Mouse (Mus musculus): ENCODE results near the gene H2-Ob.
"Not testable (repeated sequence)": the region's sequence is repeated elsewhere in the genome, so short reads cannot be mapped to it uniquely, and the experiment has no call there.

DNA sequence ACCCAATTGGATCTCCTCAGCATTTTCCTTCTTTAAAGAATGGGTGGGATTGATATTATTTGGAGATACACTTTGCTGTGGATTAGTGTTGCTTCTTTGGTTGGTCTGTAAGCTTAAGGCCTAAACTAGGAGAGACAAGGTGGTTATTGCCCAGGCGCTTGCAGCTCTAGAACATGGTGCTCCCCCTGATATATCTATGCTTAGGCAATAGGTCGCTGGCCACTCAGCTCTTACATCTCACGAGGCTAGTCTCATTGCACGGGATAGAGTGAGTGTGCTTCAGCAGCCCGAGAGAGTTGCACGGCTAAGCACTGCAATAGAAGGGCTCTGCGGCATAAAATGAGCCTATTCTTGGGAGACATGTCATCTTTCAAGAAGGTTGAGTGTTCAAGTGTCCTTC lies 6.7 kb upstream of the H2-Ob start:
- TF ChIP-seq CTCF (IDR thresholded peaks at IDR 0.05; ENCODE audit: extremely low read depth, insufficient read length, insufficient replicate concordance, low read depth, low read length); POLR2A (IDR thresholded peaks at IDR 0.05; ENCODE audit: low read depth, low read length): not testable (repeated sequence)
